Mouse (Mus musculus) right cerebral cortex, postnatal 4 days (tissue): ENCODE data around the gene Hist1h1e.
A peak's percentile ranks its signal among the peaks of the same experiment; 100 is the strongest.
"Not testable (repeated sequence)": the region's sequence is repeated elsewhere in the genome, so short reads cannot be mapped to it uniquely, and the experiment has no call there.

Experiments
- DNase-seq: peaks from one replicate; pipeline ENCODE4 v3.0.0-alpha.2; 2022

Gene Hist1h1e

DNA sequence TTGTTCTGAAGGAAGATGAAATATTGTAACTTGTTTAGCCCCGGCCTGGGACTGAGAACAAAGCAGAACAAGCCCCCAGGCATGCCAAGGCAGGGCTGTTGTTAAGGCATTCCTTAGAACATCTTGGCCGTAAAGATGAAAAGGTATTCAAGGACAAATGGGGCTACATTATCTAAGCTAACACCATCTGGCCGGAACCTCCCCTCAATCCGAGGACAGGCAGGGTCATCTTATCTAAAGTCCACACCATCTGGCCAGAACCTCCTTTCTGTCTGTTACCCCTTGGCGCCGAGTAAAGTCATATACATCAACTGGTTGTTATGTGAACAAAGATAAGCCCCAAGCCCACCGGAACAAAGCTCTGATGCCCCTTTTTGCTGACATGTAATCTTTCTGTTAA is 30.5 kb downstream of the Hist1h1e start:
- DNase-seq, result not testable (repeated sequence)

- DNase-seq, result no peak
Observed at GRCm38 (mm10) chr13:23591206-23591605, 31.2 kb downstream of the Hist1h1e start.

DNA sequence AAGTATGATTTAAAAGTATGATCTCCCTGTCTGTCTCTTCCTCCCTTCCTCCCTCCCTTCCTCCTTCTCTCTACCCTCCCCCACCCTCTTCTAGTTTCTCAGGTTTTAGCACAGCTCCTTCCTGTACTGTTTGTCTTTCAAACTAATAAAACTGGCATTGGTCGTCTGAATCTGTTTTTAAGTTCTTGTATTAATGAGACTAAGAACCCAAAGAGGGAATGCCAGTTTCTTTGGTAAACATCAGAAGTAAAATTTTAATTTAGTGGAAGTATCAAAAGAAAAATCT is 35.5 kb downstream of the Hist1h1e start:
- no peak for DNase-seq

- no peak for DNase-seq
Observed at GRCm38 (mm10) chr13:23586099-23586939, 36.0 kb downstream of the Hist1h1e start.

GRCm38 (mm10) chr13:23585442-23586098 is 36.8 kb downstream of the Hist1h1e start:
- DNase-seq, result peak; percentile 43

GRCm38 (mm10) chr13:23585029-23585441 is 37.3 kb downstream of the Hist1h1e start:
- peak; percentile 66 for DNase-seq

GRCm38 (mm10) chr13:23584331-23584730 is 38.0 kb downstream of the Hist1h1e start:
- DNase-seq, result no peak

DNA sequence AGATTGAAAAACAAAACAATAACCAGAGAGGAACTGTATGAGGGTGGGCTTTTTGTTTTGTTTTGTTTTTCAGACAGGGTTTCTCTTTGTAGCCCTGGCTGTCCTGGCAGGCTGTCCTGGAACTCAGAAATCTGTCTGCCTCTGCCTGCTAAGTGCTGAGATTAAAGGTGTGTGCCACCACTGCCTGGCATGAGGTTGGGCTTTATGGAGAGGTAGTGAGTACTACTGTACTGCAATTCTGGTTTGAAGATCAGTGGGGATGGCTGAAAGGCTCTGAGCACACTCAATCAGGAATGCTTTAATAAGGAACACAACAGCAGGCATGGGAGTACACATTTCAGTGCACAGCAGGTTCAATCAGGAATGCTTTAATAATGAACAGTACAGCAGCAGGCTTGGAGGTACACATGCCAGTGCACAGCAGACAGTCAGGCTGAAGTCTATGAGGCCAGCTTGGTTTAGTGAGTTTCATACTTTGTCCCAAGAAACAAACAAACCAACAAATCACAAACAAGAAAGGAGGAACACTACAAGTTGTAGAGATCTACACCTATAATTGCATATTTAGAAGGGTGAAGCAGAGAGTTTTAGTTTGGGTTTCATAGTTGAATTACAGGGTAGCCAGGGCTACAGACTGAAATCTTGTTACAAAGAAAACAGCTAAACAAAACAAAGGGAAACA is 38.8 kb downstream of the Hist1h1e start:
- no peak for DNase-seq

GRCm38 (mm10) chr13:23582219-23583056 is 39.9 kb downstream of the Hist1h1e start:
- DNase-seq, result no peak

DNA sequence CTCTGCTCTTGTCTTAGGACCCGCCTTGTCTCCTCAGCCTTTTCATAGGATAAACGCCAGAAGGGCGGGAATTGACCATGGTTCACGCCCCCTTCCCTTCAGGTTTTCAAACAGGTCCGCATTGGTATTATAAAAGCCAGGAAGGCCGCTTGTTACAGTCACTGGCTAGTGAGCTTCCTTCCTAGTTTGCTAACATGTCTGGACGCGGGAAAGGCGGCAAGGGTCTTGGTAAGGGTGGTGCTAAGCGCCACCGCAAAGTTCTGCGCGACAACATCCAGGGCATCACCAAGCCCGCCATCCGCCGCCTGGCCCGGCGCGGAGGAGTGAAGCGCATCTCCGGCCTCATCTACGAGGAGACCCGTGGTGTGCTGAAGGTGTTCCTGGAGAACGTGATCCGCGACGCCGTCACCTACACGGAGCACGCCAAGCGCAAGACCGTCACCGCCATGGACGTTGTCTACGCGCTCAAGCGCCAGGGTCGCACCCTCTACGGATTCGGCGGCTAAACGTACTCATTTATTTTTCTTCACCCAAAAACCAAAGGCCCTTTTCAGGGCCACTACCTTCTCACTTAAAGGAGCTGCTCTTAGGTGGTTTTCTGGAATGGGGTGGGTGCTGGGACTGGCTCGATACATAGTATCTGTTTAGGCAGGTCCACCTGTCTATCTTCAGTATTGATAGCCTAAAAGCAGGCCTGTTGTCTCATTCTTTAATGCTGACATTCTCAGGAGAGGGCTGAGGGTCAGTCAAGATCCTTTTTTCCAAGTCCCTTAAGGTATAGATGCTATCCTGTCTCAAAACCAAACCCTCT is 40.7 kb downstream of the Hist1h1e start, which contains the start of gene Hist1h4d:
Gene Hist1h4d (plus strand): TSS at position 191 of the 811 bp plus-strand sequence.
- DNase-seq, result peak; percentile 81

GRCm38 (mm10) chr13:23577835-23578234 is 44.5 kb downstream of the Hist1h1e start:
- DNase-seq, result no peak

DNA sequence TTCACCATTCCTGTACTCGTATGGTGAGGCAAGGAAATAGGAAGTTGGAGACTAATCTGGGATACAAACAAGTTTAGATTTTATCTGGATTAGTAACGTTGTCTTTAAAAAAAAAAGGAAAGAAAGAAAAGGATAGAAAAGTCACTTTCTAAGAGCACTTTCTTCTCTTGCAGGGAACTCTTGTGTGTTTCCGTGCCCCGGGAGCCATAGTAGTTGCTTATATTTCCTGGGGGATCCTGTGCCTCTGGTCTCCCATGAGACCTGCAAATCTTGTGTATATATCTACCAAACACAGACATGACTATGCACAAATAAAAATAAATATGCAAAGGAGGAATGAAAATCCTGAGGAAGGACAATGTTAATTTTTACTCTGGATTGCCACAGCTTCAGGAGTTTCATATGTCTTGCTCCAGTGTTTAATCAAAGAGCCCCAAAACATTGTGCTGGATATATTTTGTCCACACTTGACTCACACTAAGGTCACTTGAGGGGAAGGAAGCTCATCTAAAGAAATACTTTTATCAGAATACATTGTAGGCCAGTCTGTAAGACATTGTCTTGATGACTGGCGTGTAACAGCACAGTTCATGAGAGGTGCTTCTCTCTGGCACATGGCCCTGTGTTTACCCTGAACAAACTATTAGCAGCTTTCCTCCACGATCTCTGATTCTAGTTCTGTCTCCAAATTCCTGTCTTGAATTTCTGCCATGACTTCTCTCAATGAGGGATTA is 45.3 kb downstream of the Hist1h1e start:
- DNase-seq, result no peak

DNA sequence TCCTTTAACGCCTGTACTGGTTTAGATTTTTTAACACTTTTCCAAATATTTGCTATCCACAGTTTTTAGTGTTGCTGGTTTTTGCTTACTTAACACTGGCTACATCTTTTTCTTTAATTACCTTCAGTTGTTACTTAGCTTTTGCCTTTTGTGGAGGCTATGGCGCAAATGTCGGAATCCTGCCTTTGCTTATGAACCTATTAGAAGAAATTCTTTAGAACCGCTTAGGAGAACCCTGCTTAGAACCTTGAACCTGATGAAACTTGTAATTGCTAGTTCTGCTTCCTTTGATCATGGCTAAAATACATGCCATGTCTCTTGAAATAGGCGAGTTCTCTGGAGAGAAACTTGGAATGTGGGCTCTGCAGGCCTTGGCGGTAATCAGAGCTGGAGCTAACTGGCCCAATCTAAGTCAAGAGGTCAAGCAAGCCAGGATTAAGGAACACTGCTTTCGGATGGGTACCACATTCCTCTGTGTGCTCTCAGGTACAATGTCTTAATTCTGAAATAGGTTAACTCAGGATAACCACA is 45.9 kb downstream of the Hist1h1e start:
- DNase-seq, result no peak

DNA sequence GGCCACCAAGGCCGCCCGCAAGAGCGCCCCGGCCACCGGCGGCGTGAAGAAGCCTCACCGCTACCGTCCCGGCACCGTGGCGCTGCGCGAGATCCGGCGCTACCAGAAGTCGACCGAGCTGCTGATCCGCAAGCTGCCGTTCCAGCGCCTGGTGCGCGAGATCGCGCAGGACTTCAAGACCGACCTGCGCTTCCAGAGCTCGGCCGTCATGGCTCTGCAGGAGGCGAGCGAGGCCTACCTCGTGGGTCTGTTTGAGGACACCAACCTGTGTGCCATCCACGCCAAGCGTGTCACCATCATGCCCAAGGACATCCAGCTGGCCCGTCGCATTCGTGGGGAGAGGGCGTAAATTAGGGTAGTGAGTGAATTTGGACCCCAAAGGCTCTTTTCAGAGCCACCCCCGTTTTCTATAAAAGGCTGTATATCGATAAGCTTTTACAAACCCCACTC is 46.5 kb downstream of the Hist1h1e start:
- not testable (repeated sequence) for DNase-seq

GRCm38 (mm10) chr13:23575271-23575851 is 47.0 kb downstream of the Hist1h1e start, which contains the start of gene Hist1h3d:
Gene Hist1h3d, plus strand, starts transcription at chr13:23575763.
- no peak for DNase-seq

DNA sequence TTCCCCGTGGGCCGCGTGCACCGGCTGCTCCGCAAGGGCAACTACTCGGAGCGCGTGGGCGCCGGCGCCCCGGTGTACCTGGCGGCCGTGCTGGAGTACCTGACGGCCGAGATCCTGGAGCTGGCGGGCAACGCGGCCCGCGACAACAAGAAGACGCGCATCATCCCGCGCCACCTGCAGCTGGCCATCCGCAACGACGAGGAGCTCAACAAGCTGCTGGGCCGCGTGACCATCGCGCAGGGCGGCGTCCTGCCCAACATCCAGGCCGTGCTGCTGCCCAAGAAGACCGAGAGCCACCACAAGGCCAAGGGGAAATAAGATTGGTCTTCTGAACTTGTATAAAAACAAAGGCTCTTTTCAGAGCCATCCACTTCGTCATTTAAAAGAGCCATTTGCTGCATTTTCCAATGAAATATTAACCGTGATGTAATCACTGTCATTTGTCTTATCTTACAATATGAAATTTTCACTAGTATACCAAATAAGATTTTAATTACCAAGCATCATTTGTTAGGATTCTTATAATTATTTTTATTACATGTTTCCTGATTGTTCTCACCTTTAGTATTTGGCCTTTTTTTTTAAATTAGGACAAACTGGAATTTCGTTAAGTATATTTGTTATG is 47.7 kb downstream of the Hist1h1e start:
- not testable (repeated sequence) for DNase-seq

GRCm38 (mm10) chr13:23573898-23574524 is 48.3 kb downstream of the Hist1h1e start, which contains the start of the genes Hist1h2bf and Hist1h2ad:
Gene Hist1h2bf, minus strand, starts transcription at chr13:23574196.
Gene Hist1h2ad, plus strand, starts transcription at chr13:23574381.
- peak; percentile 77 for DNase-seq

GRCm38 (mm10) chr13:23573034-23573897 is 49.1 kb downstream of the Hist1h1e start:
- not testable (repeated sequence) for DNase-seq
